Mouse (Mus musculus): Measurements from ENCODE around the gene BC048679.

The BC048679 gene

GRCm38 (mm10) chr7:81498181-81498580 is at the start of gene BC048679:
Gene BC048679 (minus strand): TSS chr7:81498281.
- TF ChIP-seq GATA4 (IDR thresholded peaks at IDR 0.05; ENCODE audit: insufficient replicate concordance, low read length): no peak

- no peak for TF ChIP-seq GATA4 (IDR thresholded peaks at IDR 0.05; ENCODE audit: insufficient replicate concordance, low read length)
Measured at GRCm38 (mm10) chr7:81542934-81543333, 44.9 kb upstream of the BC048679 start.

- TF ChIP-seq GATA4 (IDR thresholded peaks at IDR 0.05; ENCODE audit: insufficient replicate concordance, low read length): no peak
Measured at GRCm38 (mm10) chr7:81541924-81542524, 43.9 kb upstream of the BC048679 start.

GRCm38 (mm10) chr7:81540999-81541398 is 42.9 kb upstream of the BC048679 start:
- no peak for TF ChIP-seq GATA4 (IDR thresholded peaks at IDR 0.05; ENCODE audit: insufficient replicate concordance, low read length)

- TF ChIP-seq GATA4 (IDR thresholded peaks at IDR 0.05; ENCODE audit: insufficient replicate concordance, low read length): no peak
Measured at GRCm38 (mm10) chr7:81539565-81539964, 41.5 kb upstream of the BC048679 start.

- no peak for TF ChIP-seq GATA4 (IDR thresholded peaks at IDR 0.05; ENCODE audit: insufficient replicate concordance, low read length)
Measured at GRCm38 (mm10) chr7:81538070-81538675, 40.1 kb upstream of the BC048679 start.

GRCm38 (mm10) chr7:81536478-81536877 is 38.4 kb upstream of the BC048679 start:
- TF ChIP-seq GATA4 (IDR thresholded peaks at IDR 0.05; ENCODE audit: insufficient replicate concordance, low read length): no peak

- no peak for TF ChIP-seq GATA4 (IDR thresholded peaks at IDR 0.05; ENCODE audit: insufficient replicate concordance, low read length)
Measured at GRCm38 (mm10) chr7:81531462-81531861, 33.4 kb upstream of the BC048679 start.

- TF ChIP-seq GATA4 (IDR thresholded peaks at IDR 0.05; ENCODE audit: insufficient replicate concordance, low read length): no peak
Measured at GRCm38 (mm10) chr7:81528918-81529317, 30.8 kb upstream of the BC048679 start.

GRCm38 (mm10) chr7:81523663-81524017 is 25.6 kb upstream of the BC048679 start:
- no peak for TF ChIP-seq GATA4 (IDR thresholded peaks at IDR 0.05; ENCODE audit: insufficient replicate concordance, low read length)

GRCm38 (mm10) chr7:81523008-81523662 is 25.1 kb upstream of the BC048679 start:
- no peak for TF ChIP-seq GATA4 (IDR thresholded peaks at IDR 0.05; ENCODE audit: insufficient replicate concordance, low read length)

- TF ChIP-seq GATA4 (IDR thresholded peaks at IDR 0.05; ENCODE audit: insufficient replicate concordance, low read length): no peak
Measured at GRCm38 (mm10) chr7:81516154-81517030, 18.3 kb upstream of the BC048679 start.

GRCm38 (mm10) chr7:81514906-81515590 is 17.0 kb upstream of the BC048679 start:
- no peak for TF ChIP-seq GATA4 (IDR thresholded peaks at IDR 0.05; ENCODE audit: insufficient replicate concordance, low read length)

- no peak for TF ChIP-seq GATA4 (IDR thresholded peaks at IDR 0.05; ENCODE audit: insufficient replicate concordance, low read length)
Measured at GRCm38 (mm10) chr7:81501050-81501449, 3.0 kb upstream of the BC048679 start.

GRCm38 (mm10) chr7:81497171-81497570 is 910 bp downstream of the BC048679 start:
- TF ChIP-seq GATA4 (IDR thresholded peaks at IDR 0.05; ENCODE audit: insufficient replicate concordance, low read length): no peak

Measured in liver, adult (tissue).